Mouse (Mus musculus): ENCODE measurements around the gene Klhl29.

- no peak for TF ChIP-seq CTCF (IDR thresholded peaks at IDR 0.05)
- TF ChIP-seq POLR2A (IDR thresholded peaks at IDR 0.05; ENCODE audit: insufficient read depth, low read depth, low read length), result no peak
- TF ChIP-seq EP300 (IDR thresholded peaks at IDR 0.05; ENCODE audit: insufficient read depth, low read depth, low read length), result no peak
Measured at GRCm38 (mm10) chr12:5230504-5230903, 145.0 kb downstream of the Klhl29 start.
